Mouse (Mus musculus) C2C12 (cell line): Measurements from ENCODE around the gene Pih1d1.

Source experiments
- CTCF ChIP-seq: IDR thresholded peaks from one replicate; pipeline ENCODE4 v1.5.1; 2011; ENCODE audit not compliant: control insufficient read depth, insufficient read depth, insufficient read length
- MAX ChIP-seq: IDR thresholded peaks from one replicate; pipeline ENCODE4 v1.6.1; 2011; ENCODE audit warnings: mild to moderate bottlenecking, control low read depth
- MYOD1 ChIP-seq: IDR thresholded peaks from one replicate; pipeline ENCODE4 v1.6.1; 2011; ENCODE audit warnings: low read depth; ENCODE audit not compliant: control insufficient read depth, insufficient read length

DNA sequence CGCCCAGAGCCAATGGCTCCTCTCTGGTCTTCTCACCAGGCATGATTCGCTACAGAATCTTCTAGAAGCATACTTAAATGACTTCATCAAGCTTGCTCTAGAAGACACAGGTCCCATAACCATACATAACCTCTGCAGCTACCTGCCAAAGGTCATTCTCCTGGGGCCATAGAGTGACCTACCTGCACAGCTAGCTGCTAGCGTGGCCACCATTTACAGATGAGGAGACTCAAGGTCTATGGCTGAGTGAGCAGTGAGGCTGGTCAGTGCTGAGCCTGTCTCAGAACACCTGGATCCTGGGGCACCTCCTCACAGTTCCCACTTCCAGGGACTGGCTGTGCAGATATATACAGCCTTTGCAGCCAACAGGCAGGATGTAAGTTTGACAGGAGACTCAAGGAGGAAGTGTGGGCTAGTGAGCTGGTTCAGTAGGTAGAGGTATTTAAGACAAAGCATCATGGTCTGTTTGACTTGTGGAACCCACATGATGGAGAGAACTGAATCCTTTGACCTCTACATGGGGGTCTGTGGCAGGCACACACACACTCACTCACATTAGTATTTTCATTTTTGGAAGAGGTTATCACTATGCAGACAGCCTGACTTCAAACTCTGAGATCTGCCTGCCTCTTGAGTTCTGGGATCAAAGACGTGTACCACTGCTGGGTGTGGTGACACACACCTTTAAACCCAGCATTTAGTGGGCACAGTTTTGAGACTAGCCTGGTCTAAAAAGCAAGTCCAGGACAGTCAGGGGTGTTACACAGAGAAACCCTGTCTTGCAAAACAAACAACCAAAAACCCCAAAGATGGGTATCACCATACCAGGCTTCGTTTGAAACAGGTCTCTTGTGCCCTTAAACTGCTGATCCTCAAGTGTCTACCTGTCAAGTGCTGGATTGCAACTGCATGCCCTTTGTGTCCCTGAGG lies 34.1 kb upstream of the Pih1d1 start:
- TF ChIP-seq CTCF: no peak
- no peak for TF ChIP-seq MAX
- TF ChIP-seq MYOD1: no peak
